Mouse (Mus musculus) embryonic facial prominence, embryonic 12.5 days (tissue): ENCODE results near the gene Ly9. TPM values are rescaled to one million over a fixed set of nuclear protein-coding genes. Genes with fewer than 3 reads are reported as not detected.

Experiments
- ATAC-seq: fragments of 200-750 bp; cut with Nextera tagmentation; 2 replicates; pipeline ENCODE4 v1.8.0; 2017; ENCODE audit not compliant: insufficient number of reproducible peaks, insufficient read depth, low FRiP score, low TSS enrichment
- H3K27ac ChIP-seq: fragments of 300-500 bp; sonication (generic); 2 replicates; pipeline ENCODE4 v1.5.1; 2016; ENCODE audit warnings: mild to moderate bottlenecking
- H3K27me3 ChIP-seq: fragments of 300-500 bp; sonication (generic); 2 replicates; pipeline ENCODE4 v1.6.1; 2016; ENCODE audit warnings: mild to moderate bottlenecking, moderate library complexity
- H3K36me3 ChIP-seq: fragments of 300-500 bp; sonication (generic); 2 replicates; pipeline ENCODE4 v1.6.1; 2016; ENCODE audit warnings: mild to moderate bottlenecking
- H3K4me1 ChIP-seq: fragments of 300-500 bp; sonication (generic); 2 replicates; pipeline ENCODE4 v1.6.1; 2016
- H3K4me2 ChIP-seq: fragments of 300-500 bp; sonication (generic); replicated peaks from 2 replicates; pipeline ENCODE4 v1.6.1; 2016; ENCODE audit warnings: mild to moderate bottlenecking, moderate library complexity
- H3K4me3 ChIP-seq: fragments of 300-500 bp; sonication (generic); 2 replicates; pipeline ENCODE4 v1.5.1; 2016; ENCODE audit warnings: mild to moderate bottlenecking
- H3K9ac ChIP-seq: fragments of 300-500 bp; sonication (generic); 2 replicates; pipeline ENCODE4 v1.6.1; 2016; ENCODE audit warnings: mild to moderate bottlenecking, moderate library complexity
- H3K9me3 ChIP-seq: fragments of 300-500 bp; sonication (generic); 2 replicates; pipeline ENCODE4 v1.6.1; 2016; ENCODE audit warnings: mild to moderate bottlenecking, moderate library complexity
- WGBS: fragments of 180-500 bp; shearing (Covaris S2); methylation state at CpG from one replicate; pipeline ENCODE4 v1.1.7; 2016; 5-methylcytosine and 5-hydroxymethylcytosine counted together
- polyA plus RNA-seq: library from polyadenylated mRNA; unstranded; fragments of >200 nt; fragmentation: Nextera tagmentation; extraction: Ambion mirVana; gene quantifications from 2 replicates; pipeline ENCODE4 v1.2.1, GENCODE M21; 2016

The Ly9 gene
- 0.08 TPM in 1 of 2 replicates, not detected in the other for polyA plus RNA-seq

GRCm38 (mm10) chr1:171607176-171607575 lies at the start of gene Ly9:
TSS of gene Ly9 (minus strand) at chr1:171607410.
- no peak within 1 kb of the TSS for H3K27ac ChIP-seq
- H3K4me1 ChIP-seq = no peaks in the 10 kb centered on the region
- no peaks in the 10 kb centered on the region for H3K36me3 ChIP-seq
- H3K9me3 ChIP-seq = no peaks in the 10 kb centered on the region
- WGBS = 88% methylated on average over 9 of the region's 9 CpGs
- ATAC-seq = no peak
- H3K27me3 ChIP-seq = no peaks in the 10 kb centered on the region
- no peak within 1 kb of the TSS for H3K4me3 ChIP-seq
- no peak within 1 kb of the TSS for H3K9ac ChIP-seq
- no peak within 1 kb of the TSS for H3K4me2 ChIP-seq

- H3K4me3 ChIP-seq = no peak within 1 kb of the TSS
- no peaks in the 10 kb centered on the region for H3K9me3 ChIP-seq
- no peaks in the 10 kb centered on the region for H3K4me1 ChIP-seq
- no peak within 1 kb of the TSS for H3K4me2 ChIP-seq
- no peaks in the 10 kb centered on the region for H3K27me3 ChIP-seq
- no peak within 1 kb of the TSS for H3K27ac ChIP-seq
- 90% methylated on average over 5 of the region's 5 CpGs for WGBS
- no peak for ATAC-seq
- H3K36me3 ChIP-seq = no peaks in the 10 kb centered on the region
- H3K9ac ChIP-seq = no peak within 1 kb of the TSS
Measured at GRCm38 (mm10) chr1:171652734-171653133, 45.5 kb upstream of the Ly9 start, which contains the start of gene Slamf7. TSS of gene Slamf7 (minus strand) at chr1:171653035.

GRCm38 (mm10) chr1:171648840-171649239 lies 41.6 kb upstream of the Ly9 start:
- Histone ChIP-seq H3K4me2 (no peak overlapping the region), H3K4me3 (no peak overlapping the region), H3K27me3 (no peaks in the 10 kb centered on the region), H3K27ac (no peak overlapping the region), H3K36me3 (no peaks in the 10 kb centered on the region), H3K4me1 (no peaks in the 10 kb centered on the region), H3K9me3 (no peaks in the 10 kb centered on the region), H3K9ac (no peak overlapping the region)
- WGBS = 75% methylated on average over 8 of the region's 8 CpGs
- ATAC-seq = no peak

GRCm38 (mm10) chr1:171647716-171648115 lies 40.5 kb upstream of the Ly9 start:
- ATAC-seq = no peak
- Histone ChIP-seq H3K4me2 (no peak overlapping the region), H3K9me3 (no peaks in the 10 kb centered on the region), H3K9ac (no peak overlapping the region), H3K27ac (no peak overlapping the region), H3K4me3 (no peak overlapping the region), H3K27me3 (no peaks in the 10 kb centered on the region), H3K4me1 (no peaks in the 10 kb centered on the region), H3K36me3 (no peaks in the 10 kb centered on the region)
- WGBS = 82% methylated on average over 5 of the region's 5 CpGs

GRCm38 (mm10) chr1:171646429-171646940 lies 39.3 kb upstream of the Ly9 start:
- no peak overlapping the region for H3K9ac ChIP-seq
- no peak overlapping the region for H3K27ac ChIP-seq
- no peak for ATAC-seq
- WGBS = 70% methylated on average over 5 of the region's 5 CpGs
- no peak overlapping the region for H3K4me3 ChIP-seq
- H3K27me3 ChIP-seq = no peaks in the 10 kb centered on the region
- no peaks in the 10 kb centered on the region for H3K36me3 ChIP-seq
- H3K4me1 ChIP-seq = no peaks in the 10 kb centered on the region
- H3K4me2 ChIP-seq = no peak overlapping the region
- no peaks in the 10 kb centered on the region for H3K9me3 ChIP-seq

- Histone ChIP-seq H3K27me3 (no peaks in the 10 kb centered on the region), H3K9ac (no peak overlapping the region), H3K27ac (no peak overlapping the region), H3K4me3 (no peak overlapping the region), H3K36me3 (no peaks in the 10 kb centered on the region), H3K4me2 (no peak overlapping the region), H3K4me1 (no peaks in the 10 kb centered on the region), H3K9me3 (no peaks in the 10 kb centered on the region)
- ATAC-seq = no peak
- 83% methylated on average over 7 of the region's 7 CpGs for WGBS
Measured at GRCm38 (mm10) chr1:171643612-171644011, 36.4 kb upstream of the Ly9 start.

- H3K9me3 ChIP-seq = no peaks in the 10 kb centered on the region
- H3K36me3 ChIP-seq = no peaks in the 10 kb centered on the region
- H3K4me2 ChIP-seq = no peak overlapping the region
- H3K27me3 ChIP-seq = no peaks in the 10 kb centered on the region
- ATAC-seq = no peak
- H3K9ac ChIP-seq = no peak overlapping the region
- no peak overlapping the region for H3K27ac ChIP-seq
- 92% methylated on average over 6 of the region's 6 CpGs for WGBS
- no peaks in the 10 kb centered on the region for H3K4me1 ChIP-seq
- H3K4me3 ChIP-seq = no peak overlapping the region
Measured at GRCm38 (mm10) chr1:171640796-171641195, 33.6 kb upstream of the Ly9 start.

- H3K4me2 ChIP-seq = no peak overlapping the region
- 85% methylated on average over 2 of the region's 2 CpGs for WGBS
- H3K4me3 ChIP-seq = no peak overlapping the region
- no peaks in the 10 kb centered on the region for H3K4me1 ChIP-seq
- H3K27me3 ChIP-seq = no peaks in the 10 kb centered on the region
- no peak overlapping the region for H3K27ac ChIP-seq
- no peaks in the 10 kb centered on the region for H3K9me3 ChIP-seq
- no peaks in the 10 kb centered on the region for H3K36me3 ChIP-seq
- no peak for ATAC-seq
- H3K9ac ChIP-seq = no peak overlapping the region
Measured at GRCm38 (mm10) chr1:171638686-171639085, 31.5 kb upstream of the Ly9 start.

- Histone ChIP-seq H3K36me3 (no peaks in the 10 kb centered on the region), H3K4me1 (no peaks in the 10 kb centered on the region), H3K4me2 (no peak overlapping the region), H3K4me3 (no peak overlapping the region), H3K27ac (no peak overlapping the region), H3K27me3 (no peaks in the 10 kb centered on the region), H3K9ac (no peak overlapping the region), H3K9me3 (no peaks in the 10 kb centered on the region)
- whole genome bisulfite sequencing = 80% methylated on average over 8 of the region's 8 CpGs
- no peak for ATAC-seq
Measured at GRCm38 (mm10) chr1:171637101-171637500, 29.9 kb upstream of the Ly9 start.

GRCm38 (mm10) chr1:171635696-171636095 lies 28.5 kb upstream of the Ly9 start:
- Histone ChIP-seq H3K36me3 (no peaks in the 10 kb centered on the region), H3K9ac (no peak overlapping the region), H3K27ac (no peak overlapping the region), H3K9me3 (no peaks in the 10 kb centered on the region), H3K4me3 (no peak overlapping the region), H3K4me1 (no peaks in the 10 kb centered on the region), H3K27me3 (no peaks in the 10 kb centered on the region), H3K4me2 (no peak overlapping the region)
- ATAC-seq = no peak
- 55% methylated on average over 6 of the region's 6 CpGs for WGBS

GRCm38 (mm10) chr1:171631447-171631846 lies 24.2 kb upstream of the Ly9 start:
- Histone ChIP-seq H3K9me3 (no peaks in the 10 kb centered on the region), H3K27me3 (no peaks in the 10 kb centered on the region), H3K4me2 (no peak overlapping the region), H3K4me1 (no peaks in the 10 kb centered on the region), H3K9ac (no peak overlapping the region), H3K4me3 (no peak overlapping the region), H3K36me3 (no peaks in the 10 kb centered on the region), H3K27ac (no peak overlapping the region)
- ATAC-seq = no peak
- WGBS = 72% methylated on average over 2 of the region's 2 CpGs

GRCm38 (mm10) chr1:171630912-171631311 lies 23.7 kb upstream of the Ly9 start:
- H3K4me2 ChIP-seq = no peak overlapping the region
- no peaks in the 10 kb centered on the region for H3K4me1 ChIP-seq
- no peak overlapping the region for H3K4me3 ChIP-seq
- no peak overlapping the region for H3K27ac ChIP-seq
- no peaks in the 10 kb centered on the region for H3K36me3 ChIP-seq
- H3K9ac ChIP-seq = no peak overlapping the region
- H3K9me3 ChIP-seq = no peaks in the 10 kb centered on the region
- ATAC-seq = no peak
- 91% methylated on average over 4 of the region's 4 CpGs for WGBS
- no peaks in the 10 kb centered on the region for H3K27me3 ChIP-seq

GRCm38 (mm10) chr1:171630041-171630440 lies 22.8 kb upstream of the Ly9 start:
- H3K36me3 ChIP-seq = no peaks in the 10 kb centered on the region
- ATAC-seq = no peak
- no peaks in the 10 kb centered on the region for H3K4me1 ChIP-seq
- H3K27ac ChIP-seq = no peak overlapping the region
- H3K4me3 ChIP-seq = no peak overlapping the region
- 73% methylated on average over 7 of the region's 7 CpGs for WGBS
- no peaks in the 10 kb centered on the region for H3K27me3 ChIP-seq
- no peak overlapping the region for H3K4me2 ChIP-seq
- no peak overlapping the region for H3K9ac ChIP-seq
- no peaks in the 10 kb centered on the region for H3K9me3 ChIP-seq
